In genomic region chr12:112605766-112606165, GRCm38 (mm10) we compare ENCODE assay signal across 8 mouse cellular contexts. TPM values are rescaled to one million over a fixed set of nuclear protein-coding genes. Genes with fewer than 3 reads are reported as not detected.
DNase-seq lines count a peak whose midpoint lies in the region; ATAC-seq and TF ChIP-seq lines count a peak whose summit lies in the region.

No protein-coding gene starts in this region.

- ATAC-seq in forebrain, embryonic 16.5 days = peak; percentile 83
- ATAC-seq in hindbrain, embryonic 13.5 days (ENCODE audit: low FRiP score) = 0 out of 2 replicates have a peak, but pooled peaks have one; percentile 51

- DNase-seq in MEL (ENCODE audit: low read depth, low spot score) = peak; percentile 91
- DNase-seq in cerebellum, adult 11-12 months = peak; percentile 67
- peak; percentile 79 to 81 for DNase-seq in layer of hippocampus, postnatal 36 days
- DNase-seq in lung, postnatal 4 days = peak; percentile 83 to 89
- DNase-seq in right cerebral cortex, adult 2 months (ENCODE audit: low spot score in 2 of 2) = peak; percentile 76 to 81
- DNase-seq in urinary bladder, postnatal 14 days (ENCODE audit: low spot score) = peak; percentile 82

- no peaks in the 10 kb centered on the region for H3K27me3 ChIP-seq in MEL (ENCODE audit: control insufficient read depth in 1 of 2, insufficient read depth in 2 of 2, low read length in 2 of 2)
- no peaks in the 10 kb centered on the region for H3K27me3 ChIP-seq in forebrain, embryonic 16.5 days (replicated peaks; ENCODE audit: control insufficient read depth, insufficient read depth, low read length)
- no peaks in the 10 kb centered on the region for H3K27me3 ChIP-seq in hindbrain, embryonic 13.5 days

- no peak overlapping the region for H3K4me3 ChIP-seq in MEL (ENCODE audit: control insufficient read depth in 1 of 2, insufficient read depth in 1 of 2, low read depth in 2 of 2, low read length in 2 of 2)
- H3K4me3 ChIP-seq in forebrain, embryonic 16.5 days (replicated peaks; ENCODE audit: low read length) = no peak overlapping the region
- no peak overlapping the region for H3K4me3 ChIP-seq in hindbrain, embryonic 13.5 days

- TF ChIP-seq EP300 in MEL (IDR thresholded peaks at IDR 0.05; ENCODE audit: low read depth in 1 of 2, low read length in 2 of 2) = no peak

- no peak overlapping the region for H3K4me2 ChIP-seq in forebrain, embryonic 16.5 days (ENCODE audit: low read length)
- H3K4me2 ChIP-seq in hindbrain, embryonic 13.5 days = no peak overlapping the region

- H3K27ac ChIP-seq in MEL (ENCODE audit: control insufficient read depth, low read depth, low read length) = no peak overlapping the region
- H3K27ac ChIP-seq in forebrain, embryonic 16.5 days (ENCODE audit: low read length) = no peak overlapping the region
- H3K27ac ChIP-seq in hindbrain, embryonic 13.5 days = no peak overlapping the region

- no peak for TF ChIP-seq POLR2A in MEL (IDR thresholded peaks at IDR 0.05; ENCODE audit: control insufficient read depth in 1 of 2, insufficient read depth in 1 of 2, low read depth in 1 of 2, low read length in 2 of 2, poor library complexity in 1 of 2)

- no peak overlapping the region for H3K9ac ChIP-seq in MEL (ENCODE audit: control insufficient read depth, low read depth, low read length, poor library complexity, severe bottlenecking)
- no peak overlapping the region for H3K9ac ChIP-seq in forebrain, embryonic 16.5 days (replicated peaks; ENCODE audit: low read depth, low read length)
- no peak overlapping the region for H3K9ac ChIP-seq in hindbrain, embryonic 13.5 days

- no peaks in the 10 kb centered on the region for H3K4me1 ChIP-seq in MEL (ENCODE audit: control insufficient read depth in 1 of 2, insufficient read depth in 2 of 2, low read length in 2 of 2)
- no peaks in the 10 kb centered on the region for H3K4me1 ChIP-seq in forebrain, embryonic 16.5 days (replicated peaks; ENCODE audit: control insufficient read depth, insufficient read depth, low read length)
- peaks cover 9% of the 10 kb centered on the region for H3K4me1 ChIP-seq in hindbrain, embryonic 13.5 days (replicated peaks)

- no peaks in the 10 kb centered on the region for H3K79me2 ChIP-seq in MEL (ENCODE audit: control insufficient read depth, insufficient read depth, low read length, poor library complexity)

- H3K9me3 ChIP-seq in MEL (replicated peaks; ENCODE audit: insufficient read depth, low read length) = no peaks in the 10 kb centered on the region
- H3K9me3 ChIP-seq in forebrain, embryonic 16.5 days (ENCODE audit: control insufficient read depth, low read length) = no peaks in the 10 kb centered on the region
- no peaks in the 10 kb centered on the region for H3K9me3 ChIP-seq in hindbrain, embryonic 13.5 days

- H3K36me3 ChIP-seq in MEL (ENCODE audit: control insufficient read depth in 1 of 2, insufficient read depth in 2 of 2, low read length in 2 of 2) = peaks cover 0 to 3% of the 10 kb centered on the region in 2 experiments; a peak in 1 of 4 replicates
- H3K36me3 ChIP-seq in forebrain, embryonic 16.5 days (ENCODE audit: control insufficient read depth, insufficient read depth) = no peaks in the 10 kb centered on the region
- no peaks in the 10 kb centered on the region for H3K36me3 ChIP-seq in hindbrain, embryonic 13.5 days

- WGBS in forebrain, embryonic 16.5 days = 40% methylated on average over 6 of the region's 6 CpGs
- WGBS in hindbrain, embryonic 13.5 days = 45% methylated on average over 6 of the region's 6 CpGs

- TF ChIP-seq CTCF in MEL (IDR thresholded peaks at IDR 0.05 in 2 of 3, conservative IDR thresholded peaks at IDR 0.05 in 1 of 3; ENCODE audit: control insufficient read depth in 1 of 3, insufficient read depth in 1 of 3, low read depth in 2 of 3, low read length in 3 of 3, poor library complexity in 1 of 3, severe bottlenecking in 1 of 3) = peak in 1 of 3 experiments; percentile 100; a peak in 2 of 6 replicates

- peak; percentile 98 for TF ChIP-seq RAD21 in MEL (IDR thresholded peaks at IDR 0.05; ENCODE audit: low read depth, low read length)

TF ChIP-seq in MEL, 35 proteins besides CTCF, POLR2A, EP300 and RAD21:
- TF ChIP-seq KAT2A (conservative IDR thresholded peaks at IDR 0.05; ENCODE audit: low read depth, low read length) (no peak), ZC3H11A (IDR thresholded peaks at IDR 0.05; ENCODE audit: low read depth, low read length) (peak; percentile 95), SIN3A (IDR thresholded peaks at IDR 0.05; ENCODE audit: low read length) (no peak), ZMIZ1 (IDR thresholded peaks at IDR 0.05; ENCODE audit: low read depth, low read length) (no peak), ETS1 (IDR thresholded peaks at IDR 0.05; ENCODE audit: low read depth, low read length) (no peak), BHLHE40 (IDR thresholded peaks at IDR 0.05; ENCODE audit: borderline replicate concordance, low read depth, low read length) (0 out of 2 replicates have a peak, but pooled peaks have one; percentile 25), CHD2 (IDR thresholded peaks at IDR 0.05; ENCODE audit: low read length) (no peak), GABPA (IDR thresholded peaks at IDR 0.05; ENCODE audit: low read depth, low read length) (no peak), MXI1 (IDR thresholded peaks at IDR 0.05; ENCODE audit: low read depth, low read length) (no peak), GATA1 (IDR thresholded peaks at IDR 0.05; ENCODE audit: low read depth, low read length) (peak; percentile 67; the same call in 1 of the 2 replicates), MAZ (IDR thresholded peaks at IDR 0.05; ENCODE audit: low read depth, low read length) (peak; percentile 75), SMC3 (IDR thresholded peaks at IDR 0.05; ENCODE audit: low read depth, low read length) (peak; percentile 97), TCF12 (IDR thresholded peaks at IDR 0.05; ENCODE audit: low read depth, low read length) (no peak), TBP (IDR thresholded peaks at IDR 0.05; ENCODE audit: low read depth, low read length) (0 out of 2 replicates have a peak, but pooled peaks have one; percentile 33), MAX (IDR thresholded peaks at IDR 0.05; ENCODE audit: low read length) (no peak)

RNA-seq across cellular contexts. Expression of gene Adssl1, which starts 14.1 kb away (rescaled TPM):
- 36.0 and 58.2 TPM in 2 replicates for total RNA-seq in MEL (2012; rRNA removed)
- 10 to 100 TPM in 1 of 2 experiments, not detected in 1; 63.9 TPM for polyA plus RNA-seq in MEL (2012; ENCODE audit: insufficient read depth in 1 of 2, insufficient read length in 2 of 2, low read depth in 1 of 2, low replicate concordance in 2 of 2, missing spikeins in 1 of 2)
- 1.8 and 2.4 TPM in 2 replicates for polyA plus RNA-seq in forebrain, embryonic 16.5 days (2015; fragmentation: Nextera tagmentation; extraction: Ambion mirVana)
- polyA plus RNA-seq in hindbrain, embryonic 13.5 days (2015; fragmentation: Nextera tagmentation; extraction: Ambion mirVana) = 3.1 and 3.2 TPM in 2 replicates
- total RNA-seq in layer of hippocampus, postnatal 36 days (2021) = 10 to 100 TPM; 11.9 to 12.6 TPM

RNA-seq across cellular contexts. Expression of gene Inf2, which starts 17.2 kb away (rescaled TPM):
- total RNA-seq in MEL (2012; rRNA removed) = 23.2 and 26.1 TPM in 2 replicates
- 100 to 1,000 TPM in 1 of 2 experiments, 10 to 100 TPM in 1; 55.7 to 122 TPM for polyA plus RNA-seq in MEL (2012; ENCODE audit: insufficient read depth in 1 of 2, insufficient read length in 2 of 2, low read depth in 1 of 2, low replicate concordance in 2 of 2, missing spikeins in 1 of 2)
- 2.6 TPM in 2 replicates for polyA plus RNA-seq in forebrain, embryonic 16.5 days (2015; fragmentation: Nextera tagmentation; extraction: Ambion mirVana)
- polyA plus RNA-seq in hindbrain, embryonic 13.5 days (2015; fragmentation: Nextera tagmentation; extraction: Ambion mirVana) = 1.1 and 1.6 TPM in 2 replicates
- 100 to 1,000 TPM; 127 to 142 TPM for total RNA-seq in layer of hippocampus, postnatal 36 days (2021)

RNA-seq across cellular contexts. Expression of gene Siva1, which starts 38.7 kb away (rescaled TPM):
- total RNA-seq in MEL (2012; rRNA removed) = 591 and 659 TPM in 2 replicates
- polyA plus RNA-seq in MEL (2012; ENCODE audit: insufficient read depth in 1 of 2, insufficient read length in 2 of 2, low read depth in 1 of 2, low replicate concordance in 2 of 2, missing spikeins in 1 of 2) = 100 to 1,000 TPM in 1 of 2 experiments, not detected in 1; 531 TPM
- 68.9 and 75.9 TPM in 2 replicates for polyA plus RNA-seq in forebrain, embryonic 16.5 days (2015; fragmentation: Nextera tagmentation; extraction: Ambion mirVana)
- polyA plus RNA-seq in hindbrain, embryonic 13.5 days (2015; fragmentation: Nextera tagmentation; extraction: Ambion mirVana) = 62.6 and 63.8 TPM in 2 replicates
- 10 to 100 TPM; 20.2 to 24.0 TPM for total RNA-seq in layer of hippocampus, postnatal 36 days (2021)

Comparison
In these comparisons a context has a peak if more than half of its experiments do, and no peak if none do; other contexts are left out.
1. RNA of gene Inf2, which starts 17.2 kb away (polyA plus RNA-seq): 55.7 to 122 TPM in MEL; 2.6 TPM in forebrain, embryonic 16.5 days and 1.1 to 1.6 TPM in hindbrain, embryonic 13.5 days; every median in the first group is over 10 times any median in the second.
2. Peak in every context shown above with its lines, with median percentiles within 50 percentile points of each other: DNase-seq.